Mouse (Mus musculus) erythroblast, embryonic 14.5 days (primary cell): ENCODE measurements around the gene Msl1. TPM values are rescaled to one million over a fixed set of nuclear protein-coding genes. Genes with fewer than 3 reads are reported as not detected.

ENCODE experiments used
- H3K27me3 ChIP-seq: 2 replicates; pipeline ENCODE4 v1.6.1; 2012; ENCODE audit warnings: inconsistent platforms; ENCODE audit not compliant: control insufficient read depth
- H3K36me3 ChIP-seq: 2 replicates; pipeline ENCODE4 v1.6.1; 2012; ENCODE audit warnings: mild to moderate bottlenecking, inconsistent platforms; ENCODE audit not compliant: control insufficient read depth
- H3K4me1 ChIP-seq: 2 replicates; pipeline ENCODE4 v1.6.1; 2012; ENCODE audit warnings: inconsistent platforms; ENCODE audit not compliant: control insufficient read depth
- H3K4me3 ChIP-seq: replicated peaks from 2 replicates; pipeline ENCODE3; 2012; ENCODE audit warnings: moderate library complexity, mild to moderate bottlenecking, inconsistent platforms
- H3K9me3 ChIP-seq: 2 replicates; pipeline ENCODE4 v1.6.1; 2012; ENCODE audit warnings: low read length, inconsistent platforms, mixed read lengths; ENCODE audit not compliant: control insufficient read depth
- GATA1 ChIP-seq: IDR thresholded peaks from 2 replicates; pipeline ENCODE4 v1.6.1; 2012; ENCODE audit warnings: low read length, inconsistent platforms, mixed read lengths
- TAL1 ChIP-seq: IDR thresholded peaks from 3 replicates; pipeline ENCODE4 v1.6.1; 2012; ENCODE audit warnings: low read length, inconsistent platforms, mixed read lengths
- polyA plus RNA-seq: library from polyadenylated mRNA; stranded (reverse); fragments of >175 nt; gene quantifications from 2 replicates; pipeline ENCODE4 v1.2.3, GENCODE M21; 2012

The Msl1 gene
- polyA plus RNA-seq: 2.7 TPM in 2 replicates

DNA sequence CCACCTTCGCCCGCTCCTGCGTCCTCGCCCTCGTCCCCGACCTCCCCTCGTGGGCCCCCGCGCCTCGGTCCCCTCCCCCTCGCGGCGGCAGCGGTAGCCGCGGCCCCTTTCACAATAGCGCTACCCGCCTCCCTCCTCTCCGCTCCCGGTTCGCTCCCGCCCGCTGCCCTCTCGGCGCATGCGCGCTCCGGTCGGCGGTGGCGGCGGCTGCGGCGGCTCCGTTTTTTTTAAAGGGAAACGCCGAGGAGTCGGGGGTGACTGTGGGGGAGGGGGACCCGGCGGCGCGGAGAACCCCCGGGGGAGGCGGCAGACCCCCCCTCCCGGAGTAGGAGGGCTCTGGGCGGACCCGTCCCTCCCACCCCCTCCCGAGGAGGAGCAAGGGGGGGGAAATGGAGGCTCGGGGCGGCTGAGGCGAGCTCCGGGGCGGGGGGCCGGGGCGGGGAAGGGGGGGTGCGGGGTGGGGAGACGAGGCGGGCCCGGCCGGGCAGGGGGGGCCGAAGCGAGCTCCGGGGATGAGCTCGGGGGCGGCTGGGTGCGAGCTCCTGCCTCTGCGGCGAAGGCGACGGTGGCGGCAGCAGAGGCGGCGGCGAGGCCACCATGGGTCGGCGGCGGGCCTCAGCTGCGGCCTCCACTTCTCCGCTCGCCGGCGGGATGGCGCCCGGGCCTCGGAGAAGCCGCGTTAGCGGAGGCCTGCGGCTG is at the start of gene Msl1:
Gene Msl1 (plus strand): TSS at position 502 of the 699 bp plus-strand sequence.
- H3K36me3 ChIP-seq: peaks cover 28% of the 10 kb centered on the region
- H3K27me3 ChIP-seq: no peaks in the 10 kb centered on the region
- peaks cover 59% of the 10 kb centered on the region for H3K4me1 ChIP-seq
- peak within 1 kb of the TSS; percentile 85 for H3K4me3 ChIP-seq
- no peaks in the 10 kb centered on the region for H3K9me3 ChIP-seq
- TF ChIP-seq GATA1: no peak
- no peak for TF ChIP-seq TAL1

DNA sequence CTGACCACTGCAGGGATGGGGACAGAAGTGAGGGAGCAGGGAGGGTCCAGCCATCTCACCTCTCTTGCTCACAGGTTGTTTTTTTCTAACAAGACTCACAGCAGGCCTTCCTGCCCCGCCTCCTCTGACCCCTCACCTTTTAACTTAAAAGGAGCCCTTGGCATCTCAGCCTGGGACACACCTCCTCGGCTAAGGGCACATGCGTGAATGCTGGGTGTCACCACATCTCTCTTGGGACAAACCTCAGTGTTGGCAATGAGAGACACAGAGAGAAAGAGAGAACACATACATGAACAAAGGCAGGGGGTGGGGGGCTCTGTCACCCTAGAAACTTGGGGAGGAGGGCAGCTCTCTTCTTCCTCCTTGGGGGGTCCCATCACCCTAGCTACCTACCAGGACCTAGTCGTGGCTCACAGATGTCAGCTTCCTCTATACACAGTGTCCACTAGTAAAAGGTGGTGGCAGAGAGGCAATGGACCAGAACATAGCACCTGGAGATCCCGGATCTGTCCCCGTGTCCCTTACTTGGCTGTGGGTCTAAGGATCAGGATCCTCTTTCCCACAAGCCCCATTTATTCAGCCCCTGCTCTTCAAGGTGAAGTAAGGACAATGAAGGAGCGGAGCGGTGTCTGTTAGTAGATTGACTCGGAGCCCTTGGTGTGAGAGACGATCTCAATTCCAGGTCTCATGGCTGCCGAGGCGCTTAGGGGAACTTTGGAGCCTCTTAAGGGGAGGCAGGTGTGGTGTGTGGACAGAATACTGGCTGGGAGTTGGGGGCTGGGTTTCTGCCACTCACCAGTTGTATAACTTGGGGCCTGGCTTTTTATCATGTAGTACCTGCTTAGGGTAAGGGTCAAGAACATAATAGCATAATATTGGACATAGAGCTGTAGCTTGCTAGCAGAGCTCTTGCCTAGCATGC is 49.1 kb upstream of the Msl1 start:
- Histone ChIP-seq H3K27me3 (no peaks in the 10 kb centered on the region), H3K4me3 (no peak overlapping the region), H3K9me3 (no peaks in the 10 kb centered on the region), H3K36me3 (peaks cover 21% of the 10 kb centered on the region), H3K4me1 (peaks cover 96% of the 10 kb centered on the region)
- TF ChIP-seq GATA1: no peak
- no peak for TF ChIP-seq TAL1

DNA sequence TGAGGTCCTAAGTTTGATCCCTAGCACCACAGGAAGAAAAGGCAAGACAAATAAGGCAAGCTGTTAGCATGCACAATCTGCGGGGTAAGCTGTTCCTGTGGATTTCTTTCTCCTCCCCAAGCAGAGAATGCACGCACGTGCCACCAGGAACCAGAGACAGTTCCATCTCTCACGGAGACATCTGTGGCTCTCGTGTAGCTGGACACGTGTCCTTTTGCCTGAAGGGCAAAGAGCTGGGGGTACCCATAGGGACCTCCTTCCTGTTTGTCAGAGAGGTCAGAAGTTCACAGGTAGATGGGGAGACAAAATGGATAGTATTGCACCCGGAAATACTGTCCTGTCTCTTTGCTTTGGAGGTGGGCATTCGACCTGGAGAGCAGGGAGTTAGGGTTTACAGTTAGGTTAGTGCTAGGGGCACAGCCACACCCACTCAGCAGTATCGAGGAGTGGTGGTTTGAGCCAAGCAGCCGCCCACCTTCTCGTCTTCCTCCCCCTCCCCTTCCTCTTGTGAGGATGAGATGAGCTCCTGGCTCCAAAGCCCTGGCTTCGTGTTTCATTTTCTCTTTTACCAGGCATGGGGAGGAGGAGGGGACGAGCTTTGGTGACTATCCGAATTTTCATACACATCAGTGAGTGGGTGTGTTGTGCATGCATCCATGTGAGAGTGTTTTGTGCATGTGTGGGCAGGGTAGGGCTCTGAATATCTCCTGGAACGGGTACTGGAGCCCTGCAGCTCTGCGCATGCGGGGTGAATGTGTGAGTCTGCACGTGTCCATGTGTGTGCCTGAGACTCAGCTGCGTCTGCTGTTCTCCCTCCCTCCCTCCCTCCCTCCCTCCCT is 48.2 kb upstream of the Msl1 start:
- no peaks in the 10 kb centered on the region for H3K27me3 ChIP-seq
- no peaks in the 10 kb centered on the region for H3K9me3 ChIP-seq
- peaks cover 99% of the 10 kb centered on the region for H3K4me1 ChIP-seq
- peak overlapping the region; percentile 53 for H3K4me3 ChIP-seq
- TF ChIP-seq GATA1 (no peak), TAL1 (no peak)
- H3K36me3 ChIP-seq: peaks cover 21% of the 10 kb centered on the region

DNA sequence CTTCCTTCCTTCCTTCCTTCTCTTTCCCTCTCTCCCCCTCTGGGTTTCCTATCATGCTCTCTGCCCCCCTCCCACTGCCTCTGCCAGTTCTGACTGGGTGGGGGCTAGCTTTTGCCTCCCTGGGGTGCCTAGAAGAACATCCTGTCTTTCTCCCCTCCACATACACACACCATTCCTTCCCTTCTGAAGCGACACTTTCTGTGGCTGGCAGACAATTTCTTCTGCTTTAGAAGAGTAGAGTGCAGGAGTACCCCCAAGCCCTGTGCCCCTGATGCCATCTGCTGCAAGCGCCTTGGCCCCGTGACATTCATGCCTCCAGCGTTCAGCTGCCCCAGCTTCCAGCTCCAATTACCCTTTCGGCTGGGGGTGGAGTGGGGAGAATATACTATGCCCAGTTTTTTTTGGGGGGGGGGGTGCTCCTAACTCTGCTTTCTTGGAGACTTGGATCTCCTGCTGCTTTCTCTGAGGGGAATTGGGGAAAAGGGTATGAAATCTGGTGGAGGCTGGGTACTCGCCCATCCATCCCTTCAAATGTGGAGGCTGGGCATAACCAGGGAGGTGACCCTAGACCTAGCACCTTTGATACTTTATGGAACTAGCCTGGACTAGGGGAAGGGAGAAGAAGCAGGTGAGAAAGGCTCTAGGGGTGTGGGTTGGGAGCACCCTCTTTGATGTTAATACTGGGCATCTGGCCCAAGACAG is 47.4 kb upstream of the Msl1 start:
- Histone ChIP-seq H3K4me3 (peak overlapping the region; percentile 7), H3K36me3 (peaks cover 30% of the 10 kb centered on the region), H3K27me3 (no peaks in the 10 kb centered on the region), H3K4me1 (peaks cover 99% of the 10 kb centered on the region), H3K9me3 (no peaks in the 10 kb centered on the region)
- TF ChIP-seq TAL1 (no peak), GATA1 (no peak)

DNA sequence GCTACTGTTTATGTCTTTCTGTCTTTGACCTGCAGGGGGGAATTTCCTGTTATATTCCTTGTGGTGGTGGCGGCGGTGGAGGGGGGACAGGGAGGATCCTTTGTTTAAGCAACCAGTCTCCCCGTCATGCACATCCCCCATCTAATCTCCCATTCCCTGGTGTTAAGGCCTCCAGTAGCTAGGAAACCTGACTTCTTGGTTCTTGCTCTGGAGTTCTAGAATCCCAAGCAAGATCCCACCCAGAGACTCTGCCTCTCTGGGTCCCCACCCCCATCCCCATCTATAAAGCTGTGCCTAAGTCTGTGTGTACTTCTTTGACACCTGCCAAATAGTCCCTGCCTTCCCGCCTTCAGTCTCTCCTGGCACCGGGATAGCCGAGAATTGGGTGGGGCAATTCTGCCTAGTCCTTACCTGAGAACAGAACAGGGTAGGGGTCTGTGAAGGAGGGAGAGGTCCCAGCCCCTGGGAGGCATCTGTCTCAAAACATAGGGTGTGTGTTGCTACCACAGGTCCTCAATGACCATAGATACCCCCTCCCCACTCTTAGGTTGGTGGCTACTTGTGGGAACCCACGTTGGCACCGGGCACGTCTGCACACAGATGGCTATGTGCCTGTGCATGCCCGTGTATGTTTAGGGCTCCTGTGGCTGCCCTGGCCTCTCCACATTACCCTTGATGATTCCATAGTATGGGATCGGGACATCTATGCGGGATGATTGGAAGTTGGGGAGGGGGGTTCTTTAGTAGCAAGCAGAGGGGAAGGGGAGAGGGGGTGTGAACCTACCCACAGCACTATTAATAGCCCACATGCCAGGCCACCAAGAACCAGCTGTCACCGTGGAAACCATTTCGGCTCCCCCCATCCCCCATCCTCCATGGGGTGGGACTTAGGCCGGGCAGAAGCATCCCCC is 46.6 kb upstream of the Msl1 start:
- H3K4me1 ChIP-seq: peaks cover 99% of the 10 kb centered on the region
- H3K4me3 ChIP-seq: no peak overlapping the region
- no peaks in the 10 kb centered on the region for H3K9me3 ChIP-seq
- H3K27me3 ChIP-seq: no peaks in the 10 kb centered on the region
- TF ChIP-seq TAL1 (no peak), GATA1 (no peak)
- peaks cover 38% of the 10 kb centered on the region for H3K36me3 ChIP-seq

DNA sequence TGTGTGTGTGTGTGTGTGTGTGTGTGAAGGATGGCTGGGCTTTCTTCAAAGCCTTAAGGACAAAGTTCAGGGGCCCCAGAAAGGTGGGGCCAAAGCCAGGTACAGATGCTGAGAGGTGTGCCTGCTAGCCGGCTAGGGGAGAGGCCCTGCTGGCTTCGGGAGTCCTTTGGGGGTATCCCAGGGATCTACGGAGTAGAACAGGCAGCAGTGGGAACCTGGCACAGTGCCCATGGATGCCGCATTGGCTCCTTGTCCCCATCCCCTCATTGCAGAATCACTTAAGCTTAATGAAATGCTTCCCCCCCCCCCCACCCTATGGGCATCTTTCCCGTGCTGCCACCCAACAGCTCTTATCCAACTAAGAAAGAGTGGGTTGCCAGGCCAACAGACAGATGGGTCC is 45.6 kb upstream of the Msl1 start:
- TF ChIP-seq GATA1: no peak
- TF ChIP-seq TAL1: no peak
- peaks cover 99% of the 10 kb centered on the region for H3K4me1 ChIP-seq
- H3K4me3 ChIP-seq: no peak overlapping the region
- no peaks in the 10 kb centered on the region for H3K9me3 ChIP-seq
- H3K27me3 ChIP-seq: no peaks in the 10 kb centered on the region
- H3K36me3 ChIP-seq: peaks cover 45% of the 10 kb centered on the region

DNA sequence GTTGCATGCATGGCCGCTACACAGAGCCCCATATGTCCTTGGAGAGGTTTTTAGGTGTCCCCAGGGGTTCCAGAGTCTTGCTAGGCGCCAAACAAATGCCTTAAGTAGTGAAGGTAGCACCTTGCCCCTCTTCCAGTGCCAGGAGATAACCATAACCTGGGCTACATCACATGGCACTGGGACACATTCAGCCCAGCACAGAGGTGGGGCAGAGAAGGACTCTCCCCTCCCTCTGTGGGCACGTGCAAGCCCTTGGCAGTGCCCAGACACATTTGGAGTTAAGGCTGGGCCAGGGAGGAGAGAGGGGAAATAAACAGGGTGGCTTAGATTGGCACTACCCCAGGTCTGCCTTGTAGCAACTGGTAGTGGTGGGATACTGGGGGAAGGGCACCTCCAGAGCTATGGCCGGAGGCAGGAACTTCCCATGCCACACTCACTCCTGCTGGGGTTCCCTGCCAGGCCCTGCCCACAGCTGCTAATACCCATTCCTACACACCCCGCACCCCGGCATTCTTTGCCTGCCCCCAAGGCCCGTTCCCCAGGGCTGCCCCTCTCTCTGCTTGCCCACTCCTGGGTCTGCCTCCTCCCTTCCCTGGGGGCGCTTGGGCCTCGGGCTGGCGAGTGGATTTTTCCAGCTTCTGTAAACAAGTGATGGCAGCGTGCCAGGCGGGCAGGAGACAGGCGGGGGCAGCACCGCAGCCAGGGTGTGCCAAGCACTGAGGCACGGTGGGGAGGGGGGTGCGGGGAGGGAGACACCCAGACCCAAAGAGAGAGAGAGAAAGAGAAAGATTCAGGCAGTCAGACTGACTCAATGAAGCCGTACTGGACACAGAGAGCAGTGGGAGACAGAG is 44.7 kb upstream of the Msl1 start:
- Histone ChIP-seq H3K4me3 (peak overlapping the region; percentile 37), H3K9me3 (no peaks in the 10 kb centered on the region), H3K4me1 (peaks cover 99% of the 10 kb centered on the region), H3K27me3 (no peaks in the 10 kb centered on the region), H3K36me3 (peaks cover 47% of the 10 kb centered on the region)
- TF ChIP-seq TAL1: no peak
